Mouse (Mus musculus) adrenal gland, postnatal 10 days (tissue): ENCODE measurements around the gene Tdrd9. TPM values are rescaled to one million over a fixed set of nuclear protein-coding genes. Genes with fewer than 3 reads are reported as not detected.

Source experiments
- DNase-seq: peaks from one replicate; pipeline ENCODE4 v3.0.0; 2021; ENCODE audit warnings: mixed read lengths
- total RNA-seq, 2 experiments: library from RNA; stranded (reverse); gene quantifications; 2 replicates each; pipeline ENCODE4 v1.2.3; 2021

Gene Tdrd9
- total RNA-seq, 2 experiments from 2014 or later, result 0.39 to 0.66 TPM

- peak; percentile 87 for DNase-seq
These were observed 13.1 kb upstream of the Tdrd9 start for GRCm38 (mm10) chr12:111958101-111958865.

DNA sequence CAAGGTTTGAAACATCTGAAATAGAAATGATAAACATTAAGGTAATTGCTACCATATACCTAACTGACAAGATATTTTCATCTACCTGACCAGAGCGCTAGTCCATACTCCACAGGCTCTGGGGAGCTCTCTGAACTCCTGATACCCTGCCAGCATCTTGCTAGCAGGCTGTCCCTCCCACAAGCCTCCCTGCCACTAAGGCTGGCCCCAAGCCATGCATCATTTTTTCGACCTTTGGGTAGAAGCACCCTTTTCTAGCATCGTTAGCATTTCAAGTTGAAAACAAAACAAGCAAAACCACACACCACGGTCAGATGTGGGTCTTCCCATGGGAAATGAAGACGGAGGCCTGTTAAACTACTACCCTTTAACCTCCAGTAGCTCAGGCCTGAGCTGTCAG lies 8.0 kb upstream of the Tdrd9 start:
- DNase-seq, result no peak

DNA sequence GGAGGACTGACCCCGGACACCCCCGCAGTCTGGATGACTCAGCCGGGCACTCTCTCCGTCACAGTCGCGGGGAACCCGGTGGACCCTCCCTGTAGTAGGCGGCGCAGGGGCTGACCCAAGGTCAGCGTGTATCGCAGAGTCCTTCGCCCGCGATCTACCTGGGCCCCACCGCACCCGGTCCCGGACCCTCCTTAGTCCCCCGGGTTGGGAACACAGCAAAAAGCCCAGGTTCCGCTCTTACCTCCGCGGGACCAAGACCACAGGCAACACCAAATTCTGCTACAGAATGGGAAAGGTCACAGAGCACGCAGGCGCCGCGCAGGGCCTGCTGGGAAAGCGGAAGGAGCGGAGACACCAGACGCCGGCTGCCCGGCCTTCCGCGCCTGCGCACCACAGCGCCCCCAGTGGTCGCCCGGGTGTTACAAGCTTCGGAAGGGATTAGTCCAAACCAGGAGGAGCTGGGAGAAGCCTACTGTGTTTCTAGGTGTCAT lies 4.6 kb upstream of the Tdrd9 start, which contains the start of gene Atp5mpl:
Gene Atp5mpl, minus strand, starts transcription at position 295 of the 491 bp plus-strand sequence.
- DNase-seq, result peak; percentile 100

- DNase-seq, result no peak
These were observed 1.3 kb upstream of the Tdrd9 start for GRCm38 (mm10) chr12:111970085-111970484.

DNA sequence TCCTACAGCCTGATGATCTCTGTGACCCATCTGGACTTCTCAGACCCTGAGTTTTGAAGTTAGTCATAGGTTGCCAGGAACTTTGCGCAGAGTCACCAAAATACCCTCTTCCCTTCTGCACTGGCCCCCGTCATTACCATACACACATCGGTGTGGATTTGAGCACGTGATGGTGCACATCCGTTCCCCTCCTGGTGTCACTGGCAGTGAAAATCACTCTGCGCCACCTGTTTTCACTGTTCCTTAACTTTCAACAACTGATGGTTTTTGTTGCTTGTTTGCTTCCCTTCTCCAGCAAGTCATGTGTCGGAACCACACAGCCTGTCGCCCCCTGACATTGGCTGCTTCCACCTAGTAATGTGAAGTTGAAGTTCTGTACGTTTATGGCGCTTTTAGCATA lies 1.1 kb downstream of the Tdrd9 start:
- DNase-seq, result no peak

GRCm38 (mm10) chr12:111974578-111974977 lies 3.2 kb downstream of the Tdrd9 start:
- DNase-seq, result no peak

GRCm38 (mm10) chr12:111977138-111977537 lies 5.8 kb downstream of the Tdrd9 start:
- DNase-seq, result no peak

DNA sequence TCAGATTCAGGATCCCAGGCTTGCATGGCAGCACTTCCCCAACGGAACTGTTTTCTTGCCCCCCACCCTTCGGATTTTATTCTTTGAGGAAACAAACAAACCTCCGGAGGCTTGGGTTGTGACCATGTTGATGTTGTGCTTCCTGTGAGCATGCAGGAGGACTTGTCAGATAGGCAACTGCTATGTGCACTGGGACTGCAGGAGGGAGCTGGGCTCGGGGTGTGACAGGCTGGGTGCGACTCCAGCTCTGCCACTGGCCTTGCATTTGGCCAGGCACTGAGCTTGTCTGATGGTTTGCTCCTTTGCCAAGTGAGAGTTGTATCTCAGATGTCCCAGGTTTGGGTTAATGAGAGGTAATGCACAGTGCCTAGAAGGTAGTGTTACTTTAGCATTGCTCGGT lies 6.9 kb downstream of the Tdrd9 start:
- DNase-seq, result no peak

DNA sequence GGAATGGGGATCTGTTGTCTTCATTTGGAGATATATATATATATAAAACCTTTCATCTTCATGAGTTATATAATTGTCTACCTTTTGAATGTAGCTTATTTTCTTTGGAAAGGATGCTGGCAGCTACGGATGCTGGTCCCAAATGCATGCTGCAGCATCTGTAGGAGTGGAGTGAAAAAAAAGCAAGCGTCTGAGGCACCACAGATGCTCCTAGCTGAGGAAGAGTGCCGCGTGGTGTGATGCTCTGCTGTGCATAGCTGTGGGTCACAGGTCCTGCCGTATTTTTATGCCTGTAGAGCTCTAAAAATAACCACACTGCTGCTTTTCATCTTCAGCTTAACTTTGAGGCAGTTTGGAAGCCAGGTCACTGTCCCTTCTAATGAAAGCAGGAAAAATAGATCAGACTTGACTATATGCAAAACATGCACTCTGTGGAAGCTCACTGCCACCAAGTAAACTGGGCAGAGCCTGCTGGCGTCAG lies 9.6 kb downstream of the Tdrd9 start, which contains the start of gene Rd3l:
Gene Rd3l, minus strand, starts transcription at position 431 of the 481 bp plus-strand sequence.
- no peak for DNase-seq

GRCm38 (mm10) chr12:111981831-111982230 lies 10.5 kb downstream of the Tdrd9 start:
- DNase-seq, result no peak

DNA sequence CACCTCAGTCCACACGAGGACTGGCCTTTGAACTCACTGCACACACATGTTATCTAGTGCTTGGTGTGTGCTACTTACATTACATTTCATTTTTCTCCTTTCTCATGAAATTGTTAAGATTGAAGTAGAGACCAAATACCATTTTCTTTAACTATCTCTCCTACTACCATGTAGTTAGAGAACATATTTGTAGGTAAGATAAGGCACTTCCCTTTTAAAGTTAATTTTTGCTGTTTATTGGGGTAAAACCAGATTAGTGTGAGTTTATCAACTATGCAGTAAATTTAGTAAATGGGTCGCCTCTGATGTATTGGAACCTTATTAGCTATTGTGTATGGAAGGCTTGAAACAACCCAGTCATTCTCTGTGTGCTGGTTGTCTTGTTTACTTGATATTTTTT lies 11.8 kb downstream of the Tdrd9 start:
- no peak for DNase-seq

GRCm38 (mm10) chr12:111986756-111987155 lies 15.4 kb downstream of the Tdrd9 start:
- peak; percentile 33 for DNase-seq

DNA sequence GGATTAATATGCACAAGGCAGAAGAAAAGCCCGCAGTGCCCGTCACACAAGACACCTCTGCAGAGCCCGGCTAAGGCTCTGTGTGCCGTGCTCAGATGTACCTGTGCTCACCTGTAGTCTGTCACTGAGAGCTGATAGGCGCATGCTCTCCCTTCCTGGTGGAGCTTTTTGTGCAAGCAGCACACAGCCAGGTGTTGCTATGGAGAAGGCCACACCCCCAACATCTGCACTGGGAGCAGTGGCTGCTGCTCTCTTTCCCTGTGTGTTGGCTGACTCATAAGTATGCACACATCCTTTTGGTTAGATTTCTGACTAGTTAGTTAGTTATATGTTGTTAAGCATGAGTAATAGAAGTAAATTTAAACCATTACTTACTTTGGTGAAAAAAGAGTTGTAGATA lies 21.3 kb downstream of the Tdrd9 start:
- no peak for DNase-seq

DNA sequence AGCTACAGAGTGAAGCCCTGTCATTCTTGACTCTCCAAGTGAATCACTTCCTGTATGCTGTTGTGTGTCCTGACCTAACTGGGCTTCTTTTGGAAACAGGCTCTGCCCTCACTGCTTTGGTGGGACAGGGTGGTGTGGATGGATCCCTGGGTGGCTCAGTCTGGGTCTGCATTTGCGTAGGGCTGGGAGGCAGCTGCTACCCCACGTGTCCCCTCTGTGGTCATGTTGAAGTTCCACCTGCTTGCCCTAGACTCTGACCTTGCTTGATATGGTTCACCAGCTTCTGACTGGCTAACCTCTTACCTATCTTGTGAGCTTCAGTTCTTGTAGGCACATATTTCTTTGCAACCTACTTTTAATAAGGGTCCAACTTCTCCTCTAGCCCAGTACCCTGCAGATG lies 23.8 kb downstream of the Tdrd9 start:
- no peak for DNase-seq

DNA sequence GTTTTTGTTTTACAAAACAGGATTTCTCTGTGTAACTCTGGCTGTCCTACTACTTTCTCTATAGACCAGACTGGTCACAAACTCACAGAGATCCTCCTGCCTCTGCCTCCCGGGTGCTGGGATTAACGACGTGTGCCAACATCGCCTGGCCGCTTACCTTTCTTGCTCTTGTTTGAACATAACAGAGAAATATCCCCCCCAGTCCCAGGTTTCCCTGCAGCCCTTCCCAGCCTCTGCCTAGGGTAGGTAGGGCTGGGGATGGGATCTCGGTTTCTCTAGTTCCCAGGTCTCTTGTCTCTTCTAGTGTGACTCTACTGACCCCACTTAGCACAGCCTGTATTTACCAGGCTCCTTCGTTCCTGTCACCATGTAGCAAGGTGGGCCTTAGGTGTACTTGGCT lies 28.4 kb downstream of the Tdrd9 start:
- no peak for DNase-seq

DNA sequence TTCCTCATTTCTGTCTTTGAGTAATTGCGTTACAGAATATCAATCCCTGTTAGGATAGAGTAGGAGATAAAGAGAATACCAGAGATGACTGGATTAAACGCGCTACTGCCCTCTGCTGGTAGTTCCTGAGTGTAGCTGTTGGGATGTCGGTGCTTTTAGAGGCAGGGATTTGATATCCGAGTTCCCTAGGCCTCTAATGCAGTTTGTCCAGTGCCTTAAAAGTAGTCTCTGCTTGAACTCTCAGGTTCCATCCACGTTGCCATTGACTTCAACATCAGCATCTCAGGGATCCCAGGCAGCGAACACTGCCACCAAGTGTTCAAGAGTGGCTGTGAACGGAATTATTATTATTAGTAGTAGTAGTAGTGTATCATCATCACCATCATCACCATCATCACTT lies 29.9 kb downstream of the Tdrd9 start:
- DNase-seq, result peak; percentile 80

- DNase-seq, result no peak
These were observed 41.3 kb downstream of the Tdrd9 start for GRCm38 (mm10) chr12:112012511-112013270.

DNA sequence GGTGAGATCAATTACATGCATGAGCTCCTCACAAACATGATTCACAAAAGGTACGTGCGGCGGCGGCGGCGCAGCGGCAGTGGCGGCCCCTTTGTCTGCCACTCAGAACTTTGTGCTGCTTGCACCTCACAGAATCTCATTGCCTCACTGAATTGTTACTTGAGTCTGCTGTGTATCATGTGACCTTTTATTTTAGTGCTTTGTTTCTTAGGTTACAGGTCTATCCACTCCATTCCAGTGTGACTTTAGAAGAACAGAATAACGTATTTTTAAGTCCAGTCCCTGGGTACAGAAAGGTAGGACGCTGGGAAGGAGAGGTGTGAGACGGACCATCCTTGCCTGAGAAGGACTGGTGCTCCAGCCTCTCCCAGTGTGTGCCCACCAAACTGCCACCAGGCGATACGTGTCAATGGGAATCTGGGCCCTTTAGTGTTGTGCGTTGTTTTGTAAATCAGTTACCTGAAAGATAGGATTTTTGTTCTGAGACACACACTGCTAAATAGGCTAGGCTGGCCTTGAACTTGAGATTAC lies 42.0 kb downstream of the Tdrd9 start:
- no peak for DNase-seq

- DNase-seq, result no peak
These were observed 45.0 kb downstream of the Tdrd9 start for GRCm38 (mm10) chr12:112016346-112016745.

DNA sequence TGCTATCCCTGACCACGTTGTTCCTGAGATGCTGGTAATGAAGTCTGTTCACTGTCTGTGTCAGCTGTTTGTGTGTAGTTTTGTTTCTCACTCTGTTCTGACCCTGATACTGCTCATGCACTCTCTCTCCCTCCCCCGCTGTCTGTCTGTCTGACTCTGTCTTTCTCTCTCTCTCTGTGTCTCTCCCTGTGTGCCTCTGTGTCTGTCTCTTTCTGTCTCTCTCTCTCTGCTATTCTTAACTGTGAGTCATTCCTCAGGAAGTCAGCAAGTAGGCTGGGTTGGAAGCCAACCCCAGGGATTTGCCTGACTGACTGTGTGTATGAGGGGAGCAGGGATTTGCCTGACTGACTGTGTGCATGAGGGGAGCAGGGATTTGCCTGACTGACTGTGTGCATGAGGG lies 51.9 kb downstream of the Tdrd9 start:
- DNase-seq, result no peak

DNA sequence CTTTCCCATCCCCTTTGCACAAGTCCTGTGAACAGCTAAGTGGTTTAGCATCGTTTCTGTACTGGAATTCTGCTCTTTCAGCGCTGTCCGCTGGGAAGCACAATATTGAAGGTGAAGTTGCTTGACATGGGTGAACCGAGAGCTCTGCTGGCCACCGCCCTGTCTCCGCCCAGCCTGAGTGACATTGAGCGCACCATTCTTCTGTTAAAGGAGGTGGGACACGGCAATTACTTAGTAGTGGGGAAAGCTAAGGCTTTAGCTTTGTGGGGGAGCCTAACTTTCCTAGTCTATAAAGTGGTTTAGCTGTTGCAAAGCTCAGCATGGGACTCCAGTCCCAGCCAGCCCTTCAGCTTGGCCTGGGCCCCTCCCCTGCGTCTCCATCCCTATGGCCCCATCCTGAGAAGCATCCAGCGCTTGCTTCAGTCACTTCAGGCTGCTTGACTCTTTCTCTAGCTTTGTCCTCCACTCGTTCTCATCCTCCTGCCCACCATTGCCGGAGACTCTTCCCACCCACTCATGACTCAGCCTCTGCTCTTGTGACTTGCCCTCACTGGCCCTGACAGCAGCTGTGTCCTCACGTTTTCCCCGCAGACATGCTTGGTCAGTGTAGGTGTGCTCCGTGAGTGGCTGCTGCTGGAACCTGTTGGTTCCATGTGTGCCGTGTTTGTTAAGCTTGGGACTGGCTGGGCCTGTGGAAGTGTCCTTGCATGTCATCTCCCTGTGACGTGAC lies 53.4 kb downstream of the Tdrd9 start:
- DNase-seq, result no peak

DNA sequence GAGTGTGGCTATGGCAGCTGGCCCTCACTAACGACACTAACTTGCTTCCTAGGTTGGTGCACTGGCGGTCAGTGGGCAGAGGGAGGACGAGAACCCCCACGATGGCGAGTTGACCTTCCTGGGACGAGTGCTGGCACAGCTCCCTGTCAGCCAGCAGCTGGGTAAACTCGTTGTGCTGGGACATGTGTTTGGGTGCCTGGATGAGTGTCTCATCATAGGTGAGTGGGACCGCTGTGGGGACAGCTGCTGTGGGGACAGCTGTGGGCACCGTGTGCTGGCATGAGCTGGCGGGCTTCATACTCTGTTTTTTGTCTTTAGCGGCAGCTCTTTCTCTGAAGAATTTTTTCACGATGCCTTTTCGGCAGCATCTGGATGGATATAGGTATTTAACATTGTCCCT lies 54.1 kb downstream of the Tdrd9 start:
- no peak for DNase-seq
